Mouse (Mus musculus): ENCODE measurements at regions not wholly inside any gene's neighbourhood (a gene's known extent, or its start where the extent isn't known, plus 50 kb on each side); places are given as distances from the start of the nearest gene placed in this dataset.

DNA sequence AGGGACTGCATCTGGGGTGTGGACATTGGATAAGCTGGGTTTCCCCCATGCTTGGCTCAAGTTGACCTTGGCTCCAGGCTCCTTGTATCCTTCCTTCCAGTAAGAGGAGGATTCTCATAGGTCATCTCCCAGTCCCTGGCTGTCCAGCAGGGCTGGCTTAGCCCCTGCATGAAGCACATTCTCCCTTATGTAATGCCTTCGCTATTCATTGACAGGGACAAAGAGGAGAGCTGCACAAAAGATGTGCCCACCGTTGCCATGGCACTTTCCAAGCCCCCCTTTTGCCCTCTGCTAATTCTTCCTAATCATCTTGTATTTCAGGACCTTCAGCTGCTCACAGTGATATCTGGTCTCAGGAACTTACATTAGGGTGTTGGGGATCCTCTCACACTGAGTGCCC is 79.0 kb upstream of the Fstl4 start:
- Histone ChIP-seq H3K9me3 (peaks cover 12% of the 10 kb centered on the region; the same call in 1 of the 2 replicates), H3K4me1 (replicated peaks) (no peaks in the 10 kb centered on the region), H3K4me3 (no peak overlapping the region), H3K9ac (no peak overlapping the region), H3K27ac (replicated peaks) (no peak overlapping the region), H3K4me2 (no peak overlapping the region), H3K27me3 (no peaks in the 10 kb centered on the region), H3K36me3 (no peaks in the 10 kb centered on the region)
- 46% methylated on average over 2 of the region's 2 CpGs for WGBS
- ATAC-seq (ENCODE audit: low read depth), result no peak

DNA sequence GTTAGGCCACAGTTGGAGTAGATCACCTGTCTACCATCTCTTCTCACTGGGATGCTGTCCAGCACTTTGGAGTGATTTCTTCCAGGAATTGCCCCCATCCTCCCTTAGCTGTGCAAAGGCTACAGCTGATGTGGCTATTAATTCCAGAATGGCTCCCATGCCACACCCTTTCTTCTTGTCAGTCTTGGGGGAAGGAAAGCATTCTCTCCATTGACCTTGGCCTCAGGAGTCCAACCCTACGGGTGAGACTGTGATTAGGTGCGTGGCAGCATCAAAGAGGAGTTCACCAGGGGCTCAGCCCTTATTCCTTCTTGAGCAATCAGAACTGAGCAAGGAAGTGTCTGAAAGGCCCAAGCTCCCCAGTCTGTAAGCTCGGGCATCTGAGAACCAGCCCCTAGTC is 71.7 kb upstream of the Fstl4 start:
- no peaks in the 10 kb centered on the region for H3K4me1 ChIP-seq (replicated peaks)
- H3K36me3 ChIP-seq, result no peaks in the 10 kb centered on the region
- no peak overlapping the region for H3K9ac ChIP-seq
- 71% methylated on average over 3 of the region's 3 CpGs for WGBS
- no peaks in the 10 kb centered on the region for H3K27me3 ChIP-seq
- H3K27ac ChIP-seq (replicated peaks), result no peak overlapping the region
- peaks cover 6% of the 10 kb centered on the region; the same call in 1 of the 2 replicates for H3K9me3 ChIP-seq
- ATAC-seq (ENCODE audit: low read depth), result no peak
- H3K4me2 ChIP-seq, result no peak overlapping the region
- no peak overlapping the region for H3K4me3 ChIP-seq

DNA sequence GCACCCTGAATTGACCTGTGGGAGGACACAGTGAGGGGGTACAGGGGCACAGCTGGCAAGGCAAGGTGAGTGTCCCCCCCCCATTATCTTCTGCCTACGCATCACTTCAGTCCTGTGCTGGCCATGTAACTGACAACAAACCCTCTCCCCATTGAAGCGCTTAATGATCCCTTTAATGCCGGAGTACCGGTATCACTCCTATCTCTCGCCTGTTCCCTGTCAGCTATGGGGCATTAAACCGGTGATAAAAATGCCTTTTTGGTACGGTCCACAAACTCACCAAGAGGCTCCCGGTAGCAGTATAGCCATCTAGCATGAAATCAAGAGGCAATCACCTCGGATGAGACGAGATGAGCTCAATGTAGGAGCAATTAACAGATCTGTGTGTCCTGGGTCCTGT is 62.8 kb upstream of the Fstl4 start:
- H3K27ac ChIP-seq (replicated peaks), result no peak overlapping the region
- no peaks in the 10 kb centered on the region for H3K9me3 ChIP-seq
- no peak overlapping the region for H3K4me2 ChIP-seq
- H3K9ac ChIP-seq, result no peak overlapping the region
- 55% methylated on average over 10 of the region's 10 CpGs for WGBS
- H3K27me3 ChIP-seq, result no peaks in the 10 kb centered on the region
- no peak overlapping the region for H3K4me3 ChIP-seq
- H3K36me3 ChIP-seq, result no peaks in the 10 kb centered on the region
- peaks cover 13% of the 10 kb centered on the region for H3K4me1 ChIP-seq (replicated peaks)
- peak; percentile 68 for ATAC-seq (ENCODE audit: low read depth)

DNA sequence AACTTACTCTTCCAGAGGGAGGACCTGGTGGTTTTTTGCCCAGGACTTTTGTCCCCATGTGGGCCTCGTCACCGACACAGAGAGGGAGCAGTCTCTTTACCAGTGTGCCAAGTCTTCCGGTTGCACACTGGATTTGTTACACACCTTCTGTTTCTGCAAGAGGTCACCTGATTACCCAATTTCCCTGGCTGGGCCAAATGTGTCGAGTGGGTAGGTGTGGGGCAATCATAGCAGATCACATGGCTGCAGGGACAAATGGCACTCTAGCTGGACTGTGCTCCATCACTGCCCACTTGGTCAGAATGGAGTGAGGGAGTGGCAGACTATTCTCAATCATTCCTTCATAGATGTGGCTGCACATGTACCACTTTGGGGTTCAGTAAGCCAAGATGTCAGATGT is 61.0 kb upstream of the Fstl4 start:
- H3K36me3 ChIP-seq, result no peaks in the 10 kb centered on the region
- H3K4me2 ChIP-seq, result no peak overlapping the region
- no peaks in the 10 kb centered on the region for H3K27me3 ChIP-seq
- no peak for ATAC-seq (ENCODE audit: low read depth)
- 84% methylated on average over 4 of the region's 4 CpGs for WGBS
- H3K4me3 ChIP-seq, result no peak overlapping the region
- H3K27ac ChIP-seq (replicated peaks), result no peak overlapping the region
- no peaks in the 10 kb centered on the region for H3K9me3 ChIP-seq
- H3K4me1 ChIP-seq (replicated peaks), result peaks cover 13% of the 10 kb centered on the region
- no peak overlapping the region for H3K9ac ChIP-seq
